In genomic region chr12:35267023-35267654, GRCm38 (mm10) we compare ENCODE assay signal across 31 mouse cellular contexts.
DNase-seq lines count a peak whose midpoint lies in the region; ATAC-seq and TF ChIP-seq lines count a peak whose summit lies in the region.
"Had no signal": no experiment of that assay in that cellular context is flagged by ENCODE, and none has a peak within 500 bp of the region (broad histone marks: within the 10 kb centered on the region; RNA-seq: fewer than 3 reads in every experiment).

No protein-coding gene starts in this region.

- H3K4me3 ChIP-seq in embryonic facial prominence, embryonic 13.5 days, result no peak overlapping the region
- H3K4me3 ChIP-seq in embryonic facial prominence, embryonic 10.5 days, result no peak overlapping the region
- no peak overlapping the region for H3K4me3 ChIP-seq in forebrain, postnatal 0 days (ENCODE audit: low read depth, low read length)
- H3K4me3 ChIP-seq: forebrain, embryonic 13.5 days; heart, adult 2 months; heart, embryonic 13.5 days; hindbrain, embryonic 15.5 days; layer of hippocampus, adult 2 months; limb, embryonic 12.5 days; liver, embryonic 13.5 days; lung, embryonic 15.5 days; midbrain, embryonic 10.5 days; stomach, embryonic 15.5 days had no signal

- 49% methylated on average over 6 of the region's 6 CpGs for whole genome bisulfite sequencing in embryonic facial prominence, embryonic 13.5 days
- WGBS in embryonic facial prominence, embryonic 10.5 days, result 77% methylated on average over 6 of the region's 6 CpGs
- whole genome bisulfite sequencing in forebrain, postnatal 0 days, result 68% methylated on average over 6 of the region's 6 CpGs

- no peaks in the 10 kb centered on the region for H3K36me3 ChIP-seq in embryonic facial prominence, embryonic 13.5 days
- no peaks in the 10 kb centered on the region for H3K36me3 ChIP-seq in embryonic facial prominence, embryonic 10.5 days (replicated peaks)
- H3K36me3 ChIP-seq in forebrain, postnatal 0 days (ENCODE audit: insufficient read depth), result no peaks in the 10 kb centered on the region
- H3K36me3 ChIP-seq: heart, embryonic 13.5 days; hindbrain, embryonic 15.5 days; limb, embryonic 12.5 days; liver, embryonic 13.5 days; lung, embryonic 15.5 days; midbrain, embryonic 10.5 days; stomach, embryonic 15.5 days had no signal

- intact Hi-C loops in left cerebral cortex, postnatal 36 days (cut with DNase I), result no loop called here

- H3K27me3 ChIP-seq in embryonic facial prominence, embryonic 13.5 days, result no peaks in the 10 kb centered on the region
- no peaks in the 10 kb centered on the region for H3K27me3 ChIP-seq in embryonic facial prominence, embryonic 10.5 days (replicated peaks; ENCODE audit: low read depth, poor library complexity, severe bottlenecking)
- no peaks in the 10 kb centered on the region for H3K27me3 ChIP-seq in forebrain, postnatal 0 days (ENCODE audit: insufficient read depth, low read length)
- H3K27me3 ChIP-seq: forebrain, embryonic 13.5 days; heart, embryonic 13.5 days; hindbrain, embryonic 15.5 days; limb, embryonic 12.5 days; liver, embryonic 13.5 days; lung, embryonic 15.5 days; stomach, embryonic 15.5 days had no signal

- DNase-seq in embryonic facial prominence, embryonic 10.5 days (ENCODE audit: low spot score), result no peak
- peak; percentile 4 for DNase-seq in A20 (ENCODE audit: low read depth, low spot score)
- DNase-seq in embryo, embryonic 10.5 days (ENCODE audit: low spot score), result peak; percentile 14
- no peak for DNase-seq in forebrain, postnatal 0 days
- no peak for DNase-seq in left cerebral cortex, postnatal 36 days (ENCODE audit: low spot score in 2 of 2)
- DNase-seq in spleen, postnatal 4 days (ENCODE audit: low spot score in 2 of 2), result no peak
- DNase-seq: adrenal gland, postnatal 25 days; cerebellum, adult 11 months; cerebellum, adult 9-11 months; gastrocnemius, postnatal 10 days; heart, adult 2 months; kidney, adult 2 months; kidney, postnatal 10 days; liver, embryonic 13.5 days; lung, postnatal 36 days; right cerebral cortex, postnatal 14 days; spleen, adult 18-20 months; thymus, adult 2 months; thymus, postnatal 4 days had no signal

- no peak overlapping the region for H3K9ac ChIP-seq in embryonic facial prominence, embryonic 13.5 days
- H3K9ac ChIP-seq in forebrain, postnatal 0 days, result no peak overlapping the region
- H3K9ac ChIP-seq: forebrain, embryonic 13.5 days; heart, embryonic 13.5 days; hindbrain, embryonic 15.5 days; limb, embryonic 12.5 days; liver, embryonic 13.5 days; lung, embryonic 15.5 days; stomach, embryonic 15.5 days had no signal

- no peak for TF ChIP-seq CTCF in forebrain, postnatal 0 days (IDR thresholded peaks at IDR 0.05; ENCODE audit: low read depth)

- H3K27ac ChIP-seq in embryonic facial prominence, embryonic 13.5 days, result no peak overlapping the region
- H3K27ac ChIP-seq in embryonic facial prominence, embryonic 10.5 days (replicated peaks), result no peak overlapping the region
- no peak overlapping the region for H3K27ac ChIP-seq in forebrain, postnatal 0 days (ENCODE audit: low read depth, low read length)
- H3K27ac ChIP-seq: forebrain, embryonic 13.5 days; heart, adult 2 months; heart, embryonic 13.5 days; hindbrain, embryonic 15.5 days; layer of hippocampus, adult 2 months; limb, embryonic 12.5 days; liver, embryonic 13.5 days; lung, embryonic 15.5 days; midbrain, embryonic 10.5 days; stomach, embryonic 15.5 days had no signal

- no peak for ATAC-seq in embryonic facial prominence, embryonic 13.5 days (ENCODE audit: insufficient number of reproducible peaks, insufficient read depth, low FRiP score, low TSS enrichment, low read depth)
- peak; percentile 80 to 92 for ATAC-seq in hematopoietic stem cell, adult 5-6 weeks (replicated peaks in 1 of 2; ENCODE audit: insufficient read depth in 1 of 2, low FRiP score in 2 of 2, low TSS enrichment in 1 of 2, low read depth in 1 of 2, poor library complexity in 2 of 2, severe bottlenecking in 2 of 2)
- no peak for ATAC-seq in forebrain, postnatal 0 days
- ATAC-seq: CD4-positive, CD25-positive, alpha-beta regulatory T cell, adult 4 months; forebrain, embryonic 13.5 days; midbrain, embryonic 16.5 days had no signal

- H3K4me1 ChIP-seq in embryonic facial prominence, embryonic 13.5 days, result peaks cover 14% of the 10 kb centered on the region
- no peaks in the 10 kb centered on the region for H3K4me1 ChIP-seq in embryonic facial prominence, embryonic 10.5 days
- no peaks in the 10 kb centered on the region for H3K4me1 ChIP-seq in forebrain, postnatal 0 days (ENCODE audit: insufficient read depth)
- H3K4me1 ChIP-seq: forebrain, embryonic 13.5 days; heart, embryonic 13.5 days; hindbrain, embryonic 15.5 days; limb, embryonic 12.5 days; liver, embryonic 13.5 days; lung, embryonic 15.5 days; midbrain, embryonic 10.5 days; stomach, embryonic 15.5 days had no signal

- H3K4me2 ChIP-seq in embryonic facial prominence, embryonic 13.5 days, result 0 out of 2 replicates have a peak overlapping the region, but pooled peaks have one; percentile 2
- H3K4me2 ChIP-seq in forebrain, postnatal 0 days (ENCODE audit: low read depth), result no peak overlapping the region
- H3K4me2 ChIP-seq: forebrain, embryonic 13.5 days; heart, embryonic 13.5 days; hindbrain, embryonic 15.5 days; limb, embryonic 12.5 days; liver, embryonic 13.5 days; lung, embryonic 15.5 days; stomach, embryonic 15.5 days had no signal

- H3K9me3 ChIP-seq in embryonic facial prominence, embryonic 13.5 days, result no peaks in the 10 kb centered on the region
- H3K9me3 ChIP-seq in embryonic facial prominence, embryonic 10.5 days, result no peaks in the 10 kb centered on the region
- no peaks in the 10 kb centered on the region for H3K9me3 ChIP-seq in forebrain, postnatal 0 days (ENCODE audit: low read length)
- H3K9me3 ChIP-seq: forebrain, embryonic 13.5 days; heart, embryonic 13.5 days; hindbrain, embryonic 15.5 days; limb, embryonic 12.5 days; liver, embryonic 13.5 days; lung, embryonic 15.5 days; midbrain, embryonic 10.5 days; stomach, embryonic 15.5 days had no signal

Comparison
In these comparisons a context has a peak if more than half of its experiments do, and no peak if none do; other contexts are left out.
1. ATAC-seq: peak in hematopoietic stem cell, adult 5-6 weeks (2 of 2); none in embryonic facial prominence, embryonic 13.5 days (single experiment) and forebrain, postnatal 0 days (single experiment).
2. DNase-seq: peak in A20 (single experiment) and embryo, embryonic 10.5 days (single experiment); none in embryonic facial prominence, embryonic 10.5 days (single experiment), forebrain, postnatal 0 days (single experiment), left cerebral cortex, postnatal 36 days (0 of 2) and spleen, postnatal 4 days (0 of 2).